Mouse (Mus musculus) E14TG2a.4 (cell line): Measurements from ENCODE around the gene Tmc5.

Source experiments
- CTCF ChIP-seq: conservative IDR thresholded peaks from 2 replicates; pipeline ENCODE4 v1.5.1; 2014; ENCODE audit warnings: low read length
- POU5F1 ChIP-seq: IDR thresholded peaks from 2 replicates; pipeline ENCODE4 v1.6.1; 2014; ENCODE audit warnings: low read length, borderline replicate concordance

- TF ChIP-seq CTCF (no peak), POU5F1 (no peak)
These were observed 53.8 kb downstream of the Tmc5 start for GRCm38 (mm10) chr7:118650891-118651290.
